Mouse (Mus musculus) gastrocnemius, adult 18-20 months (tissue): ENCODE results near the gene Gm3676. TPM values are rescaled to one million over a fixed set of nuclear protein-coding genes. Genes with fewer than 3 reads are reported as not detected.
"Not testable (repeated sequence)": the region's sequence is repeated elsewhere in the genome, so short reads cannot be mapped to it uniquely, and the experiment has no call there.

ENCODE experiments used
- DNase-seq: peaks from one replicate; pipeline ENCODE4 v3.0.0; 2021; ENCODE audit warnings: low spot score
- long read RNA-seq, 2 experiments: library from polyadenylated mRNA; stranded (forward); transcript quantifications; one replicate each; pipeline ENCODE4 v2.0.0; 2021
- total RNA-seq, 2 experiments: library from RNA; stranded (reverse); gene quantifications; 2 replicates each; pipeline ENCODE4 v1.2.3; 2021

Gm3676 gene
- not detected for total RNA-seq
- long read RNA-seq, experiment 1: 0 reads
- long read RNA-seq, experiment 2: 0 reads

- not testable (repeated sequence) for DNase-seq
Measured at GRCm38 (mm10) chr14:41646387-41646786, at the start of gene Gm3676. TSS of gene Gm3676 (minus strand) at chr14:41646487.

GRCm38 (mm10) chr14:41648176-41648575, 1.9 kb upstream of the Gm3676 start:
- DNase-seq: not testable (repeated sequence)

GRCm38 (mm10) chr14:41630144-41630543, 16.1 kb downstream of the Gm3676 start:
- not testable (repeated sequence) for DNase-seq

- not testable (repeated sequence) for DNase-seq
Measured at GRCm38 (mm10) chr14:41624512-41624911, 21.8 kb downstream of the Gm3676 start, which contains the start of gene Gm3072. TSS of gene Gm3072 (minus strand) at chr14:41624612.

GRCm38 (mm10) chr14:41622535-41622934, 23.8 kb downstream of the Gm3676 start:
- not testable (repeated sequence) for DNase-seq

GRCm38 (mm10) chr14:41610690-41611089, 35.6 kb downstream of the Gm3676 start:
- DNase-seq: not testable (repeated sequence)

- not testable (repeated sequence) for DNase-seq
Measured at GRCm38 (mm10) chr14:41600935-41601334, 45.4 kb downstream of the Gm3676 start.

Other genes starting within 250 kb of the Gm3676 start
- not detected for gene Gm6482, start 238.2 kb downstream of the Gm3676 start, total RNA-seq
- gene Gm7954, start 193.0 kb downstream of the Gm3676 start, total RNA-seq: not detected
- gene Gm3486, start 157.0 kb downstream of the Gm3676 start, total RNA-seq: not detected
- not detected for gene Gm7970, start 90.9 kb downstream of the Gm3676 start, total RNA-seq
- gene 1700049E17Rik2, start 73.3 kb downstream of the Gm3676 start, total RNA-seq: not detected
- not detected for gene Gm3072, start 21.9 kb downstream of the Gm3676 start, total RNA-seq
- not detected for gene Gm8068, start 55.4 kb upstream of the Gm3676 start, total RNA-seq
- not detected for gene Gm7929, start 104.1 kb upstream of the Gm3676 start, total RNA-seq
- not detected for gene Gm47189, start 126.0 kb upstream of the Gm3676 start, total RNA-seq